ENCODE assay signal across 12 mouse cellular contexts in genomic region chr12:100989780-100990288, GRCm38 (mm10). TPM values are rescaled to one million over a fixed set of nuclear protein-coding genes. Genes with fewer than 3 reads are reported as not detected.
DNase-seq lines count a peak whose midpoint lies in the region; ATAC-seq and TF ChIP-seq lines count a peak whose summit lies in the region.
"Had no signal": no experiment of that assay in that cellular context is flagged by ENCODE, and none has a peak within 500 bp of the region (broad histone marks: within the 10 kb centered on the region; RNA-seq: fewer than 3 reads in every experiment).

No protein-coding gene starts in this region.

- peak; percentile 36 for ATAC-seq in megakaryocyte, adult 5-6 weeks (ENCODE audit: poor library complexity, severe bottlenecking)
- no peak for ATAC-seq in erythroblast, adult 5-6 weeks (replicated peaks; ENCODE audit: low FRiP score, poor library complexity, severe bottlenecking)

- no peak overlapping the region for H3K4me2 ChIP-seq in CH12.LX (ENCODE audit: insufficient read depth, low read depth, poor library complexity, severe bottlenecking)

- no peak overlapping the region for H3K9ac ChIP-seq in CH12.LX (ENCODE audit: insufficient read depth, low read depth)

- TF ChIP-seq RAD21 in CH12.LX (IDR thresholded peaks at IDR 0.05; ENCODE audit: low read depth, low read length) = no peak

- H3K27me3 ChIP-seq in CH12.LX (replicated peaks) = no peaks in the 10 kb centered on the region
- peaks cover 12% of the 10 kb centered on the region; the same call in 1 of the 2 replicates for H3K27me3 ChIP-seq in hindbrain, embryonic 10.5 days (ENCODE audit: insufficient read depth, poor library complexity, severe bottlenecking)
- H3K27me3 ChIP-seq in cerebellum, adult 2 months (ENCODE audit: control insufficient read depth, insufficient read depth, low read length) = no peaks in the 10 kb centered on the region

- no peak for DNase-seq in gastrocnemius, adult 2 months
- no peak for DNase-seq in gastrocnemius, postnatal 10 days
- no peak for DNase-seq in CH12.LX (ENCODE audit: extremely low read depth)
- DNase-seq in hindbrain, embryonic 10.5 days (ENCODE audit: low spot score) = no peak
- DNase-seq in cerebellum, adult 2 months = no peak
- DNase-seq in embryo, embryonic 10.5 days (ENCODE audit: low spot score) = no peak
- DNase-seq: gastrocnemius, postnatal 14 days; heart, postnatal 36 days; thymus, postnatal 36 days had no signal

- no peak for TF ChIP-seq CTCF in gastrocnemius, adult 2 months (IDR thresholded peaks at IDR 0.05)
- TF ChIP-seq CTCF in CH12.LX (conservative IDR thresholded peaks at IDR 0.05 in 1 of 2, IDR thresholded peaks at IDR 0.05 in 1 of 2; ENCODE audit: low read depth in 2 of 2, low read length in 2 of 2) = no peak
- TF ChIP-seq CTCF in cerebellum, adult 2 months (IDR thresholded peaks at IDR 0.05; ENCODE audit: borderline replicate concordance, insufficient read depth, low read depth, low read length) = no peak

- dilution Hi-C loops in CH12.LX (cut with MboI; ENCODE audit: extremely low pct_ligation_motif_present, extremely low pct_unique_long_range_greater_than_20kb, low sequenced_read_pairs) = no loop called here

- in situ Hi-C loops in CH12.LX (cut with MboI; ENCODE audit: low pct_ligation_motif_present, low pct_unique_long_range_greater_than_20kb, low sequenced_read_pairs) = loop anchor here (5.0 kb wide), 1 partner anchor 37 kb away; the partner anchor contains the start of gene Ccdc88c

- peak overlapping the region; percentile 81 for H3K27ac ChIP-seq in gastrocnemius, adult 2 months
- no peak overlapping the region for H3K27ac ChIP-seq in CH12.LX (ENCODE audit: insufficient read depth, low read depth)
- H3K27ac ChIP-seq in hindbrain, embryonic 10.5 days = peak overlapping the region; percentile 35; the same call in 1 of the 2 replicates
- no peak overlapping the region for H3K27ac ChIP-seq in cerebellum, adult 2 months (ENCODE audit: insufficient read depth, low read length)
- H3K27ac ChIP-seq: kidney, postnatal 0 days had no signal

- H3K4me3 ChIP-seq in gastrocnemius, adult 2 months = no peak overlapping the region
- H3K4me3 ChIP-seq in CH12.LX (replicated peaks in 1 of 3; ENCODE audit: low read depth in 2 of 3, low read length in 2 of 3, poor library complexity in 1 of 3) = no peak overlapping the region
- no peak overlapping the region for H3K4me3 ChIP-seq in hindbrain, embryonic 10.5 days
- H3K4me3 ChIP-seq in cerebellum, adult 2 months (replicated peaks; ENCODE audit: insufficient read depth, low read depth, low read length) = no peak overlapping the region

- peaks cover 0 to 56% of the 10 kb centered on the region in 2 experiments for H3K36me3 ChIP-seq in CH12.LX (replicated peaks in 1 of 2; ENCODE audit: control insufficient read depth in 1 of 2, insufficient read depth in 1 of 2, low read length in 1 of 2)
- H3K36me3 ChIP-seq in hindbrain, embryonic 10.5 days = 0 out of 2 replicates have a peak, but pooled peaks cover 2% of the 10 kb centered on the region

- intact Hi-C loops in gastrocnemius, adult 2 months (cut with DNase I) = no loop called here

- H3K79me2 ChIP-seq in CH12.LX (replicated peaks; ENCODE audit: control insufficient read depth, extremely low read depth, insufficient read depth, poor library complexity, severe bottlenecking) = peaks cover 5% of the 10 kb centered on the region; the same call in 1 of the 2 replicates

- TF ChIP-seq POLR2A in CH12.LX (IDR thresholded peaks at IDR 0.05; ENCODE audit: low read depth, low read length) = no peak
- TF ChIP-seq POLR2A in cerebellum, adult 2 months (IDR thresholded peaks at IDR 0.05; ENCODE audit: borderline replicate concordance, insufficient read depth, low read length) = no peak

- H3K9me3 ChIP-seq in CH12.LX (replicated peaks; ENCODE audit: low read length) = no peaks in the 10 kb centered on the region
- no peaks in the 10 kb centered on the region for H3K9me3 ChIP-seq in hindbrain, embryonic 10.5 days

- WGBS in hindbrain, embryonic 10.5 days = 74% methylated on average over 4 of the region's 4 CpGs
- 72% methylated on average over 4 of the region's 4 CpGs for WGBS in cerebellum, adult 2 months

- TF ChIP-seq EP300 in CH12.LX (IDR thresholded peaks at IDR 0.05; ENCODE audit: low read length) = no peak

- peaks cover 37 to 86% of the 10 kb centered on the region in 2 experiments for H3K4me1 ChIP-seq in CH12.LX (ENCODE audit: control insufficient read depth in 1 of 2, insufficient read depth in 2 of 2)
- H3K4me1 ChIP-seq in hindbrain, embryonic 10.5 days (replicated peaks) = peaks cover 73% of the 10 kb centered on the region
- H3K4me1 ChIP-seq in cerebellum, adult 2 months (ENCODE audit: control insufficient read depth, insufficient read depth, low read length) = no peaks in the 10 kb centered on the region

TF ChIP-seq in CH12.LX, 34 proteins besides CTCF, POLR2A, EP300 and RAD21:
- no peak for TF ChIP-seq ZKSCAN1 (IDR thresholded peaks at IDR 0.05; ENCODE audit: borderline replicate concordance, low read depth, low read length)
- peak; percentile 70; the same call in 1 of the 2 replicates for TF ChIP-seq TBP (conservative IDR thresholded peaks at IDR 0.05; ENCODE audit: low read depth, low read length)

RNA-seq across cellular contexts. Expression of gene Ccdc88c, which starts 39.0 kb away (rescaled TPM):
- total RNA-seq in gastrocnemius, adult 2 months (2021) = 10 to 100 TPM; 28.4 to 34.7 TPM
- 10 to 100 TPM; 49.5 to 57.8 TPM for total RNA-seq in gastrocnemius, postnatal 10 days (2021)
- total RNA-seq in CH12.LX (2012; rRNA removed) (24.9 and 25.9 TPM in 2 replicates), CH12.LX (2014; rRNA removed) (19.3 and 20.3 TPM in 2 replicates)
- polyA plus RNA-seq in CH12.LX (2012; ENCODE audit: insufficient read length, low read depth) = 30.1 and 32.7 TPM in 2 replicates
- polyA plus RNA-seq in hindbrain, embryonic 10.5 days (2016; fragmentation: Nextera tagmentation; extraction: Ambion mirVana) = 13.3 and 17.6 TPM in 2 replicates
- total RNA-seq in megakaryocyte, adult 5-6 weeks (2015) = 71.2 and 71.7 TPM in 2 replicates
- 195 and 212 TPM in 2 replicates for total RNA-seq in megakaryocyte, adult 5-6 weeks (2017)
- 9.0 TPM in 2 replicates for polyA plus RNA-seq in cerebellum, adult 2 months (2012; rRNA removed)
- 56.1 and 68.1 TPM in 2 replicates for total RNA-seq in erythroblast, adult 5-6 weeks (2015; ENCODE audit: low replicate concordance)
- 180 TPM in 2 replicates for total RNA-seq in erythroblast, adult 5-6 weeks (2017; ENCODE audit: low replicate concordance)

Comparison
In these comparisons a context has a peak if more than half of its experiments do, and no peak if none do; other contexts are left out.
1. H3K27ac ChIP-seq: peak in gastrocnemius, adult 2 months (single experiment) and hindbrain, embryonic 10.5 days (single experiment); none in CH12.LX (single experiment) and cerebellum, adult 2 months (single experiment).